Mouse (Mus musculus) cerebellum, postnatal 10 days (tissue): Measurements from ENCODE around the gene Kif1a.

Experiments used
- DNase-seq, 2 experiments: peaks; one replicate each; pipeline ENCODE4 v3.0.0; 2021; ENCODE audit warnings: mixed read lengths in 2 of 2

Kif1a gene

GRCm38 (mm10) chr1:93092582-93092981 lies 9.2 kb downstream of the Kif1a start:
- DNase-seq = no peak

GRCm38 (mm10) chr1:93085136-93085535 lies 16.6 kb downstream of the Kif1a start:
- peak; percentile 84 to 88 for DNase-seq

DNA sequence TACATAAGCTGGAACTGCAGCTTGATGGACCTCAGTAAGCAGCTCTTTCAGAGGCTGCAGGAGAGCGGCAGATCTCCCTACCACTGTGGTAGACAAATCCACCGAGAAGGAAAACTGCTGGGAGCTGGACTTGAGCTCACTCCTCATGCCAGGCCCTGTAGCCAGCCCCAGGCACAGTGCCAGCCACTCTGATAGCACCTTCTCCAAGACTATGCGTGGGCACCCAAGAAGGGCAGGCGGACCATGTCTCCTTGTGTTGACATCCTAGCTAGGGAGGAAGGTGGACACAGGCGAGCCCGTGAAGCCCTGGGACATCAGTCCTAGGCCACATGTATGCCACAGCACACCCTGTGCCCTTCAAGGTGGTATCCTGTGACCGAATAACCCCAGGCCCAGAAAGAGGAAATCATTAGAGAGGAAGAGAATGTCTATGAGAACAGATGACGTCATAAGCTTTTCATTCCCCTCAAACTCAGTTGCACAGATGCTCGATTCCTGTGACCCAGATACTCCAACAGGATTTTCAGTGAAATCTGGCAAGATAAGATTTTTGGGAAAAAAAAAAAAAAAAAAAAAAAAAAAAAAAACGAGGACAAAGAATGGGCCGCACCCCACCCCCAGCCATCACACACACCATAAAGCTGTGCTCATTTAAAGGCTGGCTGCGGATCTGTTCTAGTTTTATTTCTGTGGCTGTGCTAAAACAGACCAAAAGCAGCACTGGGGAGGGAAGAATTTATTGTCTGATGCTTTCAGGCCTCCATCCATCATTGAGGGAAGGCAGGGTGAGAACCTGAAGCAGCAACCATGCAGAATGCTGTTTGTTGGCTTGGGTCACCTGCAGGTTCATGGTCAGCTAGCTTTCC lies 18.1 kb downstream of the Kif1a start:
- peak; percentile 81 to 85 for DNase-seq

GRCm38 (mm10) chr1:93082121-93082520 lies 19.6 kb downstream of the Kif1a start:
- DNase-seq = no peak

DNA sequence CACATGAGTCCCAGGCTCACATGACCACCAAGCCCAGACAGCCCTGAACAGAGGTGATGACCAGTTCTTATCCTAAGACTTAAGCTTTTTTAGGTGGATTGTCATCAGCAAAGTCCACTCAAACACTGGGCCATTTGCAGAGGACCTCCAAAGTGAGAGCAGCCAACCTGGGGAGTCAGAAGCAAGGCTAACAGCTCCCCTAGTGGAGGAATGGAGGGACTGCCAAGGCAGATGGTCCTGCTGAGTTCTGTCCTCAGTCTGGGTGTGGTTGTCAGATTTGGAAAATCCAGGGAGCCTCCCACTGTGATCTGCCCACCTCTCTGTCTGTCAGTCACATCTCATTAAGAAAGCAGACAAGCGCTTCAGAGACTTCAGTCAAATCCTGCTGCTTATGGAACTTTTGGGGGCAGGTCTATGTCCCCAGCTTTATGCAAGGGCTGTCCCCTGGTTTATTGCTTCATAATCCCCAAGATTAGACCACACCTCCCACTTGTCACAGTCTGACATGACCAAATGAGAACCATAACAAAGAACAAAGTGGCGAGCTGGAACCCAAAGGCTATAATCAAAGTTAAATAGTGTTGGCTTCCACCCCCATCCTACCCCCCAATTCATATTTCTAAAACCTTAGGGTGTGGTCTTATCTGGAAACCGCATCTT lies 20.7 kb downstream of the Kif1a start:
- peak; percentile 85 to 87 for DNase-seq

- DNase-seq = peak in 1 of 2 experiments; percentile 61
Observed at GRCm38 (mm10) chr1:93079602-93080001, 22.1 kb downstream of the Kif1a start.

GRCm38 (mm10) chr1:93072279-93072865 lies 29.4 kb downstream of the Kif1a start:
- DNase-seq = peak; percentile 64 to 67

GRCm38 (mm10) chr1:93071487-93071971 lies 30.2 kb downstream of the Kif1a start:
- peak; percentile 86 to 89 for DNase-seq

DNA sequence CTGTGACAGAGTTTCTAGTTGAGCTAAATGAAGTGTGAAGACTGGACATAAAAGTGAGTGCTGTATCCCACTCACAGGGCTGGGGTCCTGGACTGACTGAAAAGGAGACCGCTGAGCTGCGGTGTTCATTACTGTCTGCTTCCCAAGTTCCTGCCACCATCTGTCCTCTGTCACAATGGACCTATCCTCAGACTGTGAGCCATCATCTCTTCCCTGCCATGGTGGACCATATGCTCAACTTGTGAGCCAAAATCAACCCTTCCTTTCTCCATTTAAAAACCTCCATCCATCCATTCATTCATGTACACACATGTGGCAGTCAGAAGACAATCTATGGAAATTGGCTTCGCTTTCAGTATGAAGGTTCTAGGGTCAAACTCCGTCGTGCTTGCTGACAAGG lies 30.9 kb downstream of the Kif1a start:
- DNase-seq = peak; percentile 60 to 71

DNA sequence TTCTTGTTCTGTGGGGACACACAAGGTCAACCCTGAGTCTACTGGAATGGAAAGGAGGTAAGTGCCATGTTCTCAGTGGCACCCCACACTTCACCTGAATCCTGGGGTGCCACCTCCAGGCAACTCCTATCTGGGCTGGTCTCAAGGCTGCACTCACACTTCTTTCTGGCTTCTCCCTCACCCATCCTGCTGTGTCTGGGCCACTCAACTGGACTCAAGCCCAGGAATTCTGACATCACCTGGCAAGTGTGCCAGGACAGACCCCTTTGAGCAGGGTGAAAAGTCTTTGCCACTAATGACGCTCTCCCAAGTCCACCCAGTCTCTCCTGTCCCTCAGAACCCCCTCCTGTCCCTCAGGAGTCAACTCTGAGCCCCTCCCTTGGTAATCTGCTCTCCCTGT lies 33.2 kb downstream of the Kif1a start:
- DNase-seq = peak; percentile 91 to 92

GRCm38 (mm10) chr1:93065654-93066053 lies 36.1 kb downstream of the Kif1a start:
- peak in 1 of 2 experiments; percentile 42 for DNase-seq

DNA sequence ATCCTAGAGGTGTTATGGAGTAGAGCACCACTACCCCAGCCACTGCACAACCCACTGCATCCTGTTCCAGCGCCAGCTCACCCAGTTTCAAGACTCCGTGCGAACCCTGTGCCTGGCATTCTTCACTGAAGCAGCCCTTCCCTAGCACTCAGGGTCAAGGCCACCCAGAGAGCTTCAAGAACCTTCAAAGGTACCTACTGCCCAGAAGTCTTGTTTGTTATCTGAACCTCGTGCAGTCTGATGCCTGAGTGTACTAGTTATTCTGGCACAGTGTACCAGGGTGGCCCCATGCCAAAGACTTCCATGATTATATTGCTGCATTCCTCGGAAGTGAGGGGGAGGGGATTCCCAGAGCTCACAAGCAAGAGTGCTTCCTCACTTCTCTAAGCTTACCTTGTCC lies 38.1 kb downstream of the Kif1a start:
- DNase-seq = peak; percentile 60 to 64

GRCm38 (mm10) chr1:93051124-93051833 lies 50.5 kb downstream of the Kif1a start:
- no peak for DNase-seq

DNA sequence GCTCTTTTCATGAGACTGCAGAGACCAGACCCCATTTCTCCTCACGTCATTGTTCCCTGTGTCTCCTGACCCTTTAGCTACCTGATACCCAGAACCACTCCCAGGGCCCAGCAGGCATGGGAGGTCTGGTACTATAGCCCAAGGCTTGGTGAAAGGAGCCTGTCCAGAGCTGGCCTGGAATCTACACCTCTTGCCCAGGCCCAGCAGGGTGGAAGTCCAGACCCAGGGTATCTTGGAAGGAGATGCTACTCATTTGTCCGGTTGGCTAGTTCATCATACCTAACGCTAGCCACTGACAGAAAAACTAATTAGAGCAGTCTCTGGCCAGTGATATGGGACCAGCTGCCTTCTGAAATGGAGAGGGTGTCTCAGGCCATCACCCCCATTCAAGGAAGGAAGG lies 51.7 kb downstream of the Kif1a start:
- peak; percentile 60 to 77 for DNase-seq

DNA sequence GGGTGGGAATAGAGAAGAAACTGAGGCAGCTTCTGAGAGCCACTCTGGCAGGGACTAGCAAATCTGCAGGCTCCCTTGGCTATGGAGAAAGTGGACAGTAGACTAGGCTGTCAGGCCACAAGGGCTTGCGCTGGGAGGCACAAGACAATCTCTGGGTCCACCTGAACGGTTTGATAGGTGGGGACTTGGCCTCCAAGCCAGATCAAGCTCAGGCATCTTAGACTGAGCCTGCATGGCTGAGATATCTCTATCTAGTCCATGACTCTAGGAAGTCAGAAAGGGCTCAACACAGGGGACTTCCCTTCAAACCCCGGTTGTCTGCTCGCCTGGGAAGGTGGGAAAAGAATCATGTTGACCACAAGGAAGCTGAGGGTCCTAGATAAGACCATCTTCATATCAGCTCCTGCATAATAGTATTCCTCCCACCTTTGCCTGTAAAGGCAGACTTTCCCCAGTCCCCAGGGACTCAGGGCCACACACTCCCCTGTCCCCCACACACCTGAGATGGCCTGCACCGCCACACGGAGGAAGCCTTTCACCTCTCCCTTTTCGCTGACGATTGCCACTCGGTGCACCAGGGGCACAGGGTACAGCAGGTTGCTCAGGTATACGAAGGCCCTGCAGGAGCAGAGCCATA lies 55.5 kb downstream of the Kif1a start:
- DNase-seq = no peak

DNA sequence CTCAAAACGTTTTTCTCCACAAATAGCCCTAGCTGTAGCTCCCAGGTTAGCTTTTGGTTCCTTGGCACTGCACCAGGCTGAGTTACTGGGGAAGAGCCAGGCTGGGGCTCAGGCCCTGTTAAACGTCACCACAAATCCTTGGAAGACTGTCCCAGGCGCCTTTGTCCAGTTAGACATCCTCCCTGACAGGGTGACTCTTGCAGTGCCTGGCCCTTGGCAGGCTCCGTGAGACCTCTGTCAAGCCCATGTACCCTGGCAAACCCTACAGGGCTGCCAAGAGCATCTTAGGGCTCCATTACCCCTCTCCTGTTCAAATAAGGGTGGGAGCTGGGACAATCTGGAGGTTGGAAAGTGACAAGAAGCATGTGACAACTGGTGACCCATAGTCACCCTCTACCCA lies 65.8 kb downstream of the Kif1a start:
- DNase-seq = no peak

GRCm38 (mm10) chr1:93033989-93034388 lies 67.8 kb downstream of the Kif1a start:
- no peak for DNase-seq

- DNase-seq = no peak
Observed at GRCm38 (mm10) chr1:93031199-93031598, 70.6 kb downstream of the Kif1a start.

- no peak for DNase-seq
Observed at GRCm38 (mm10) chr1:93030060-93030459, 71.7 kb downstream of the Kif1a start.

DNA sequence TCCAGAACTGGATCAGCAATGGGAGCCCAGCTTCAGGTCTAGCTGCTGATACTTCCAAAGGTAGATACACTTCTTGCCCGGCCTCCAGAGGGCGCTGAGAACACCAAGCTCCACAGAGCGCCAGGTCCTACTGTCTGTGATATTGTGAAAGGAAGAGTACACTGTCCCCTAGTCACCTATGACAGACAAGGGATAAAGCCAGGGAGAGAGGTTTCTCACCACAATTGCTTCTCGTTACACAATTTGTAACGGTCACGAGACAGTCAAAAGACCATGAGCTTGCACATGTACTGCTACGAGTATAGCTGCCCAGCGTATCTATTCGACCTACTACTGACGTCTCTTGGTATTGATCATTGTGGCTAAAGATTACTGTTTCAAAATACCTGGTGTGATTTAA lies 72.4 kb downstream of the Kif1a start:
- DNase-seq = no peak

- DNase-seq = no peak
Observed at GRCm38 (mm10) chr1:93026600-93026999, 75.2 kb downstream of the Kif1a start.

DNA sequence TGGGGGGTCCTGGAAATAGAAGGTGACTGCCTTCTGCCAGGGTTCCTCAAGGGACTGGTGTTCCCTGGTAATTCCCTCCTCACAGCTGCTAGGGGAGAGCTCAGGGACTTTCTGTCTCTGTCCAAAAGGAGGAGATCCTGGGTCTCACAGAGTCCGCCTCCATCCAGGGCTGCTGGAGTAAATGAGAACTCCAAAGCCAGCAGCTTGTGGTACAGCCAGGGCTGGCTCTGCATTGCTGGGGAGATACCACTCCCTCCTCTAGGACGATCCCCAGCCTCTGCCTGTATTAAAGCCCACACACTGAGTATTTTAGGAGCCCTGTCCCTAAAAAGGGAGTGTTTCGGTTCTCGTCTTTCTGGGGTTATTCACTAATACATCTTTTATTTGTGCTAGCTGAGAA lies 81.1 kb downstream of the Kif1a start:
- DNase-seq = no peak
